ENCODE assay signal across 9 mouse cellular contexts in the genomic region with DNA sequence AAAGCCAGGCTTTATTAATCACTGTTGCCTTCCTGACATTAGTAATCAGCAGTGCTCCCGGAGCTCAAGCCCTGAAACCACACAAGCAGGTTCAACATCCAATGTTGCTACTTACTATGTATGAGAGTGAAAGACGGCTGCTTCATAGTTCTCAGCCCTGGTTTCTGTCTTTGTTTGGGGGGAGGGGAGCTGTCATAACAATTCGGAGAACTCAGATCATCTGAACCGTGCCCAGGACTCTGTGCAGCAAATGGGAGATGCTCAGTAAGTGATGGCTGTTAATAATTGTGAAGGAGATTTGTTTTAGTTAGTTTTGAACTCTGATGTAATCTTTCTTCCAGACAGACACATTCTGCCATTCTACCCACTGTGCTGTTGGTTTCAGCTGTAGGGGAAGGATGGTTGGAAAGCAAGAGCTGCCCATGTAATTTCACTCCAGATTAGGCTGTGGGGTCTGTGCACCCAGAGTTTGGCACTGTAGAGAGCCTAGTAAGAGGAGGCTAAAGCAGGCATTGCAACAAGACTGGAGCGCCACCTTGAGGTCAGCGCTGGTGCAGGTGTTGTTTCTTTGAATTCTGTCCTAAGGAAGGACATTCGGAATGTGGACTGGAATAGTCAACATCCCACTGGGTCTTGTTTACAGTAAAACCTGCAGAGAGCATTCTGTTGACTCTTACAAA. TPM values are rescaled to one million over a fixed set of nuclear protein-coding genes. Genes with fewer than 3 reads are reported as not detected.
DNase-seq lines count a peak whose midpoint lies in the region; TF ChIP-seq lines count a peak whose summit lies in the region.
"Had no signal": no experiment of that assay in that cellular context is flagged by ENCODE, and none has a peak within 500 bp of the region (broad histone marks: within the 10 kb centered on the region; RNA-seq: fewer than 3 reads in every experiment).

No protein-coding gene starts in this region.

- TF ChIP-seq RAD21 in MEL (IDR thresholded peaks at IDR 0.05; ENCODE audit: low read depth, low read length) = peak; percentile 89

- H3K9me3 ChIP-seq in MEL (replicated peaks; ENCODE audit: insufficient read depth, low read length) = no peaks in the 10 kb centered on the region
- H3K9me3 ChIP-seq: heart, embryonic 15.5 days had no signal

- H3K9ac ChIP-seq in MEL (ENCODE audit: control insufficient read depth, low read depth, low read length, poor library complexity, severe bottlenecking) = no peak overlapping the region
- H3K9ac ChIP-seq: heart, embryonic 15.5 days had no signal

- H3K4me1 ChIP-seq in MEL (ENCODE audit: control insufficient read depth in 1 of 2, insufficient read depth in 2 of 2, low read length in 2 of 2) = peaks cover 0 to 2% of the 10 kb centered on the region in 2 experiments; a peak in 1 of 4 replicates
- H3K4me1 ChIP-seq: heart, embryonic 15.5 days had no signal

- H3K27me3 ChIP-seq in MEL (ENCODE audit: control insufficient read depth in 1 of 2, insufficient read depth in 2 of 2, low read length in 2 of 2) = peaks cover 3 to 16% of the 10 kb centered on the region in 2 experiments; a peak in 3 of 4 replicates

- peak; percentile 83 for DNase-seq in MEL (ENCODE audit: low read depth, low spot score)
- peak; percentile 81 for DNase-seq in brain, embryonic 14.5 days (ENCODE audit: low read depth)
- peak; percentile 43 for DNase-seq in fibroblast of lung, adult 2 months (ENCODE audit: low read depth)
- peak; percentile 86 for DNase-seq in heart, postnatal 4 days
- DNase-seq in layer of hippocampus, adult 9-11 months = peak; percentile 55
- peak; percentile 90 for DNase-seq in lung, postnatal 36 days
- DNase-seq in right cerebral cortex, postnatal 36 days (ENCODE audit: low spot score in 2 of 2) = peak; percentile 36 to 70
- peak; percentile 45 to 80 for DNase-seq in urinary bladder, postnatal 4 days (ENCODE audit: low spot score in 2 of 2)

- H3K27ac ChIP-seq in MEL (ENCODE audit: control insufficient read depth, low read depth, low read length) = no peak overlapping the region
- H3K27ac ChIP-seq: heart, embryonic 15.5 days had no signal

- peak; percentile 95 to 97 (median 96) for TF ChIP-seq CTCF in MEL (IDR thresholded peaks at IDR 0.05 in 2 of 3, conservative IDR thresholded peaks at IDR 0.05 in 1 of 3; ENCODE audit: control insufficient read depth in 1 of 3, insufficient read depth in 1 of 3, low read depth in 2 of 3, low read length in 3 of 3, poor library complexity in 1 of 3, severe bottlenecking in 1 of 3)
- peak; percentile 96 for TF ChIP-seq CTCF in brain, embryonic 14.5 days (IDR thresholded peaks at IDR 0.05; ENCODE audit: borderline replicate concordance, extremely low read depth, insufficient read depth, insufficient read length)

- H3K79me2 ChIP-seq in MEL (ENCODE audit: control insufficient read depth, insufficient read depth, low read length, poor library complexity) = no peaks in the 10 kb centered on the region

- H3K4me3 ChIP-seq in MEL (ENCODE audit: control insufficient read depth in 1 of 2, insufficient read depth in 1 of 2, low read depth in 2 of 2, low read length in 2 of 2) = no peak overlapping the region
- H3K4me3 ChIP-seq: heart, embryonic 15.5 days had no signal

- TF ChIP-seq EP300 in MEL (IDR thresholded peaks at IDR 0.05; ENCODE audit: low read depth in 1 of 2, low read length in 2 of 2) = no peak

- H3K36me3 ChIP-seq in MEL (ENCODE audit: control insufficient read depth in 1 of 2, insufficient read depth in 2 of 2, low read length in 2 of 2) = peaks cover 0 to 2% of the 10 kb centered on the region in 2 experiments; a peak in 1 of 4 replicates
- H3K36me3 ChIP-seq: heart, embryonic 15.5 days had no signal

- no peak for TF ChIP-seq POLR2A in MEL (IDR thresholded peaks at IDR 0.05; ENCODE audit: control insufficient read depth in 1 of 2, insufficient read depth in 1 of 2, low read depth in 1 of 2, low read length in 2 of 2, poor library complexity in 1 of 2)
- no peak for TF ChIP-seq POLR2A in brain, embryonic 14.5 days (IDR thresholded peaks at IDR 0.05; ENCODE audit: borderline replicate concordance, extremely low read depth, insufficient read depth, insufficient read length, poor library complexity, severe bottlenecking)

TF ChIP-seq in MEL, 35 proteins besides CTCF, POLR2A, EP300 and RAD21:
- peak; percentile 77 for TF ChIP-seq SMC3 (IDR thresholded peaks at IDR 0.05; ENCODE audit: low read depth, low read length)
- TF ChIP-seq HCFC1 (IDR thresholded peaks at IDR 0.05; ENCODE audit: low read depth, low read length) = 0 out of 2 replicates have a peak, but pooled peaks have one; percentile 35
- TF ChIP-seq TCF12 (IDR thresholded peaks at IDR 0.05; ENCODE audit: low read depth, low read length) = 0 out of 2 replicates have a peak, but pooled peaks have one; percentile 19
- peak; percentile 53 for TF ChIP-seq ZC3H11A (IDR thresholded peaks at IDR 0.05; ENCODE audit: low read depth, low read length)
- no peak for TF ChIP-seq BHLHE40 (IDR thresholded peaks at IDR 0.05; ENCODE audit: borderline replicate concordance, low read depth, low read length)

RNA-seq across cellular contexts. Expression of a gene that starts 5.7 kb away (rescaled TPM):
- total RNA-seq in MEL (2012; rRNA removed) = 57.0 and 58.6 TPM in 2 replicates
- polyA plus RNA-seq in MEL (2012; ENCODE audit: insufficient read depth in 1 of 2, insufficient read length in 2 of 2, low read depth in 1 of 2, low replicate concordance in 2 of 2, missing spikeins in 1 of 2) = 10 to 100 TPM in 1 of 2 experiments, not detected in 1; 48.2 TPM
- 18.2 and 19.0 TPM in 2 replicates for polyA plus RNA-seq in brain, embryonic 14.5 days (2012; rRNA removed)
- total RNA-seq in heart, postnatal 4 days (2021) = 10 to 100 TPM; 13.4 to 14.0 TPM

RNA-seq across cellular contexts. Expression of a gene that starts 28.1 kb away (rescaled TPM):
- total RNA-seq in MEL (2012; rRNA removed) = 22.8 and 24.7 TPM in 2 replicates
- 10 to 100 TPM; 26.4 to 75.3 TPM for polyA plus RNA-seq in MEL (2012; ENCODE audit: insufficient read depth in 1 of 2, insufficient read length in 2 of 2, low read depth in 1 of 2, low replicate concordance in 2 of 2, missing spikeins in 1 of 2)
- polyA plus RNA-seq in brain, embryonic 14.5 days (2012; rRNA removed) = 25.0 and 36.8 TPM in 2 replicates
- 10 to 100 TPM; 21.5 to 22.3 TPM for total RNA-seq in heart, postnatal 4 days (2021)
